Mouse (Mus musculus) erythroblast, embryonic 14.5 days (primary cell): ENCODE results near the gene Nalcn.
"Not testable (repeated sequence)": the region's sequence is repeated elsewhere in the genome, so short reads cannot be mapped to it uniquely, and the experiment has no call there.

ENCODE experiments used
- GATA1 ChIP-seq: IDR thresholded peaks from 2 replicates; pipeline ENCODE4 v1.6.1; 2012; ENCODE audit warnings: low read length, inconsistent platforms, mixed read lengths
- TAL1 ChIP-seq: IDR thresholded peaks from 3 replicates; pipeline ENCODE4 v1.6.1; 2012; ENCODE audit warnings: low read length, inconsistent platforms, mixed read lengths

DNA sequence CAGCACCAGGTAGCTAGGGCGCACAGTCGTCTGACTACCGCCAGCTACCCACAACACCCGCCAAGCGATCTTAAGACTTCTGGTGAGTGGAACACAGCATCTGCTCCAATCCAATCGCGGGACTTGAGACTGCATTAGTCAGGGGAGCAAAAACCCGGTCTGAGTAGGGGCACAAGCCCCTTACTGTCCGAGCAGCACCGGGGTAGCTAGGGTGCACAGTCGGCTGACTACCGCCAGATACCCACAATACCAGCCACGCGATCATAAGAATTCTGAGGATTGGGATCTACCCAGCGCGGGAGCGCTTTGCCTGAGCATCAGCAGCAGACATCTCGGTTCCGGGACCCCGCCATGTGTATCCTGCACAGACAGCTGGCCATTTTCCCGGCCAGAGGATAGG is 44.1 kb upstream of the Nalcn start:
- not testable (repeated sequence) for TF ChIP-seq GATA1, TAL1
